Mouse (Mus musculus) heart, adult 2 months (tissue): ENCODE measurements at regions not wholly inside any gene's neighbourhood (a gene's known extent, or its start where the extent isn't known, plus 50 kb on each side); places are given as distances from the start of the nearest gene placed in this dataset.

Experiments used
- DNase-seq, 2 experiments: peaks; one replicate each; pipeline ENCODE4 v3.0.0; 2021
- H3K27ac ChIP-seq: fragments of 200-600 bp; 2 replicates; pipeline ENCODE4 v1.8.1; 2022
- H3K27me3 ChIP-seq: fragments of 200-500 bp; 2 replicates; pipeline ENCODE4 v1.6.1; 2012; ENCODE audit warnings: mild to moderate bottlenecking, low read length, inconsistent platforms, mixed read lengths; ENCODE audit not compliant: control insufficient read depth, insufficient read depth
- H3K36me3 ChIP-seq: fragments of 200-500 bp; 2 replicates; pipeline ENCODE4 v1.6.1; 2012; ENCODE audit warnings: low read length, inconsistent platforms; ENCODE audit not compliant: control insufficient read depth, insufficient read depth
- H3K4me1 ChIP-seq: fragments of 200-500 bp; 2 replicates; pipeline ENCODE4 v1.6.1; 2011; ENCODE audit warnings: low read length; ENCODE audit not compliant: control insufficient read depth, insufficient read depth
- H3K4me3 ChIP-seq: fragments of 200-600 bp; 2 replicates; pipeline ENCODE4 v1.8.1; 2022
- H3K79me2 ChIP-seq: fragments of 200-500 bp; replicated peaks from 2 replicates; pipeline ENCODE4 v1.6.1; 2012; ENCODE audit warnings: mild to moderate bottlenecking, inconsistent platforms, low read length, moderate library complexity, mixed read lengths; ENCODE audit not compliant: control insufficient read depth, insufficient read depth
- H3K9ac ChIP-seq: fragments of 200-500 bp; 2 replicates; pipeline ENCODE4 v1.6.1; 2012; ENCODE audit warnings: low read depth, mild to moderate bottlenecking, control low read depth, inconsistent platforms, low read length, mixed read lengths
- CTCF ChIP-seq: fragments of 200-600 bp; IDR thresholded peaks from 2 replicates; pipeline ENCODE4 v1.8.1; 2022; ENCODE audit warnings: antibody characterized with exemption, mild to moderate bottlenecking, moderate library complexity
- EP300 ChIP-seq: fragments of 200-500 bp; IDR thresholded peaks from 2 replicates; pipeline ENCODE4 v1.6.1; 2011; ENCODE audit warnings: low read depth, low read length, control low read depth; ENCODE audit not compliant: insufficient read depth
- POLR2A ChIP-seq: fragments of 200-500 bp; IDR thresholded peaks from 2 replicates; pipeline ENCODE4 v1.6.1; 2011; ENCODE audit warnings: mild to moderate bottlenecking, low read depth, low read length, control low read depth; ENCODE audit not compliant: insufficient read depth
- WGBS: fragments of 180-500 bp; shearing (Covaris S2); methylation state at CpG from one replicate; pipeline ENCODE4 v1.1.7; 2018; 5-methylcytosine and 5-hydroxymethylcytosine counted together
- intact Hi-C: fragments of 180-260 bp; cut with DNase I; formaldehyde crosslinking; loops from one replicate; pipeline ENCODE4 v1.15.1; 2025

DNA sequence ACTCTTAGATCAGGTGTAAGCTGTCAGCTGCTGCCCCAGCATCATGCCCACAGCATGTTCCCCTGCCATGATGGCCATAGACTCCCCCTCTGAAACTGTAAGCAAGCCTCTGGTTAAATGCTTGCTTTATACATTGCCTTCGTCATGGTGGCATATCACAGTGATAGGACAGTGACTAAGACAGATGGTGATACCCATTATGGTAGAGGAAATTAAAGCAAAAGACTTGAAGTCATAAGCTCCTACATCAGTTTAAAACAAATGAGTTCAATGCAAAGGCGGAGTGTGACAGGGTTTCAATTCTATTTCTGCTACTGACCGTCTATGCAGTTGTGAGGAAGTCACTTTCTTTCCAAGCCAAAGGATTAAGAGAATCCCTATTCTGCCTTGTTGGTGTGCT, 204.9 kb downstream of the Rps15a start:
- Histone ChIP-seq H3K79me2 (no peaks in the 10 kb centered on the region), H3K9ac (no peak overlapping the region), H3K27me3 (no peaks in the 10 kb centered on the region), H3K27ac (no peak overlapping the region), H3K36me3 (no peaks in the 10 kb centered on the region), H3K4me3 (no peak overlapping the region), H3K4me1 (peaks cover 2% of the 10 kb centered on the region; the same call in 1 of the 2 replicates)
- DNase-seq: no peak
- intact Hi-C loops: no loop called here
- TF ChIP-seq POLR2A (no peak), EP300 (no peak), CTCF (no peak)
- 81% methylated on average over 3 of the region's 3 CpGs for WGBS

GRCm38 (mm10) chr7:117896528-117896927, 219.5 kb downstream of the Rps15a start:
- 70% methylated on average over 2 of the region's 2 CpGs for WGBS

GRCm38 (mm10) chr7:117887288-117887687, 228.7 kb downstream of the Rps15a start:
- DNase-seq: no peak
- 69% methylated on average over 6 of the region's 6 CpGs for WGBS
- intact Hi-C loops: loop anchor here (10.0 kb wide), 1 partner anchor 1242 kb away; no protein-coding TSS in a partner anchor
- Histone ChIP-seq H3K4me1 (no peaks in the 10 kb centered on the region), H3K27me3 (no peaks in the 10 kb centered on the region), H3K4me3 (no peak overlapping the region), H3K79me2 (no peaks in the 10 kb centered on the region), H3K36me3 (no peaks in the 10 kb centered on the region), H3K9ac (no peak overlapping the region), H3K27ac (no peak overlapping the region)
- TF ChIP-seq EP300 (no peak), CTCF (no peak), POLR2A (no peak)

More at GRCm38 (mm10) chr7:117896528-117896927, 219.5 kb downstream of the Rps15a start:
- no peak overlapping the region for H3K27ac ChIP-seq
- no peak overlapping the region for H3K9ac ChIP-seq
- no peaks in the 10 kb centered on the region for H3K79me2 ChIP-seq
- no peaks in the 10 kb centered on the region for H3K36me3 ChIP-seq
- no peaks in the 10 kb centered on the region for H3K4me1 ChIP-seq
- DNase-seq: no peak
- intact Hi-C loops: no loop called here
- TF ChIP-seq POLR2A: no peak
- no peak for TF ChIP-seq CTCF
- no peak for TF ChIP-seq EP300
- H3K27me3 ChIP-seq: no peaks in the 10 kb centered on the region
- H3K4me3 ChIP-seq: no peak overlapping the region

GRCm38 (mm10) chr7:117882803-117883202, 233.2 kb downstream of the Rps15a start:
- TF ChIP-seq CTCF (peak; percentile 84), POLR2A (no peak), EP300 (no peak)
- no peak overlapping the region for H3K27ac ChIP-seq
- no peaks in the 10 kb centered on the region for H3K79me2 ChIP-seq
- WGBS: 6% methylated on average over 13 of the region's 13 CpGs
- peak; percentile 36 to 67 for DNase-seq
- H3K27me3 ChIP-seq: no peaks in the 10 kb centered on the region
- no peak overlapping the region for H3K9ac ChIP-seq
- no peak overlapping the region for H3K4me3 ChIP-seq
- H3K4me1 ChIP-seq: no peaks in the 10 kb centered on the region
- intact Hi-C loops: loop anchor here (5.0 to 10.0 kb wide), 3 partner anchors 219 to 1238 kb away; no protein-coding TSS in a partner anchor
- H3K36me3 ChIP-seq: no peaks in the 10 kb centered on the region

- intact Hi-C loops: no loop called here
- Histone ChIP-seq H3K9ac (no peak overlapping the region), H3K4me3 (no peak overlapping the region), H3K27ac (no peak overlapping the region), H3K79me2 (no peaks in the 10 kb centered on the region), H3K36me3 (no peaks in the 10 kb centered on the region), H3K27me3 (no peaks in the 10 kb centered on the region), H3K4me1 (no peaks in the 10 kb centered on the region)
- no peak for DNase-seq
- no peak for TF ChIP-seq EP300
- no peak for TF ChIP-seq POLR2A
- TF ChIP-seq CTCF: no peak
- WGBS: 51% methylated on average over 7 of the region's 7 CpGs
Observed at GRCm38 (mm10) chr7:117878903-117879302, 237.1 kb downstream of the Rps15a start.

DNA sequence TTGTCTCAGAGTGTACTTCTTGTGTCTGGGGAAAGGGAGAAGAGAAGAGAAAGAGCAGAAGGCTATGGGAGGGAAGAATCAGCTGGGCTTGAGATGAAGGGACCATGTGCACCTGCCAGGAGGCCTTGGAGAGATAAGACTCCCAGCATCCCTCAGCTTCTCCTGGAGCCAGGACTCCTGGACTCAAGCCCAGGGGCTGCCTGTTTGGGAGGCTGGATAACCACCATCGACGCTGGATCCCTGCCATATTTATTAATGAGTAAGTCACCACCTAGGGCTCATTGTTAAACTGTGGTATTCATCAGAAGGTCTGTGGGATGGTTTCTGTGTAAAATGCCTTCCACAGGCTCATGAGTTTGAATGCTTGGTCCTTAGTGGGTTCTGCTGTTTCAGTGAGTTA, 240.7 kb downstream of the Rps15a start:
- H3K79me2 ChIP-seq: no peaks in the 10 kb centered on the region
- no peak overlapping the region for H3K9ac ChIP-seq
- H3K36me3 ChIP-seq: no peaks in the 10 kb centered on the region
- no peaks in the 10 kb centered on the region for H3K4me1 ChIP-seq
- DNase-seq: no peak
- H3K4me3 ChIP-seq: no peak overlapping the region
- WGBS: 45% methylated on average over 2 of the region's 2 CpGs
- intact Hi-C loops: no loop called here
- TF ChIP-seq POLR2A (no peak), CTCF (no peak), EP300 (no peak)
- no peaks in the 10 kb centered on the region for H3K27me3 ChIP-seq
- H3K27ac ChIP-seq: no peak overlapping the region
